Mouse (Mus musculus) bone marrow macrophage, adult 2 months (primary cell): Measurements from ENCODE around the gene Fam118b.

Experiments used
- CTCF ChIP-seq: IDR thresholded peaks from 2 replicates; pipeline ENCODE4 v1.5.1; 2012; ENCODE audit warnings: low read depth, mild to moderate bottlenecking, low read length, moderate library complexity
- POLR2A ChIP-seq: IDR thresholded peaks from 2 replicates; pipeline ENCODE4 v1.6.1; 2012; ENCODE audit warnings: mild to moderate bottlenecking, low read depth, low read length, borderline replicate concordance

DNA sequence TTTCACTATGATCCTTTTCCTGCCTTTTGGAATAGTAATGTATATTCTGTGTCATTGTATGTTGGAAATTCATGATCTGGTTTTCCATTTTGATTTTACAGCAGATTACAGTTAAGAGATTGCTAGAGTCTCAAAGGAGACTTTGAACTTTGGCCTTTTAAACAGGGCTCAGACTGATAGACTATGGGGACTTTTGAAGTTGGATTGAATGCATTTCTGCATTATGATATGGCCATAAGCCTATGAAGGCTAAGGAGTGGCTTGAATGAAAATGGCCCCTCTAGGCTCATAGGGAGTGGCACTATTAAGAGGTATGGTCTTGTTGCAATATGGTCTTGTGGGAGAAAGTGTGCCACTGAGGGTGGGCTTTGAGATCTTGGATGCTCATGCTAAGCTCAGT, 30.2 kb upstream of the Fam118b start:
- no peak for TF ChIP-seq POLR2A
- TF ChIP-seq CTCF = no peak
